Mouse (Mus musculus) ovary, adult 18-20 months (tissue): ENCODE measurements around the gene D330020A13Rik.

Source experiments
- DNase-seq: peaks from one replicate; pipeline ENCODE4 v3.0.0; 2022; ENCODE audit warnings: low spot score, mixed read lengths

Gene D330020A13Rik

GRCm38 (mm10) chr6:120301137-120301536 lies 7.0 kb downstream of the D330020A13Rik start:
- peak; percentile 20 for DNase-seq

GRCm38 (mm10) chr6:120302755-120303316 lies 8.7 kb downstream of the D330020A13Rik start:
- DNase-seq: no peak

- DNase-seq: no peak
Measured at GRCm38 (mm10) chr6:120306859-120307594, 12.9 kb downstream of the D330020A13Rik start.

GRCm38 (mm10) chr6:120309338-120309737 lies 15.2 kb downstream of the D330020A13Rik start:
- no peak for DNase-seq

- no peak for DNase-seq
Measured at GRCm38 (mm10) chr6:120309787-120310186, 15.6 kb downstream of the D330020A13Rik start.

- no peak for DNase-seq
Measured at GRCm38 (mm10) chr6:120312443-120312842, 18.3 kb downstream of the D330020A13Rik start.

GRCm38 (mm10) chr6:120318303-120318940 lies 24.3 kb downstream of the D330020A13Rik start:
- DNase-seq: no peak

- DNase-seq: no peak
Measured at GRCm38 (mm10) chr6:120319129-120319528, 25.0 kb downstream of the D330020A13Rik start.

GRCm38 (mm10) chr6:120320369-120320768 lies 26.2 kb downstream of the D330020A13Rik start:
- DNase-seq: no peak

- peak; percentile 23 for DNase-seq
Measured at GRCm38 (mm10) chr6:120324295-120324927, 30.2 kb downstream of the D330020A13Rik start.

- no peak for DNase-seq
Measured at GRCm38 (mm10) chr6:120332351-120332750, 38.2 kb downstream of the D330020A13Rik start.

- no peak for DNase-seq
Measured at GRCm38 (mm10) chr6:120343992-120344391, 49.8 kb downstream of the D330020A13Rik start.
